Mouse (Mus musculus): ENCODE data around the gene Ifnk.

GRCm38 (mm10) chr4:35130411-35130948 is 21.4 kb upstream of the Ifnk start:
- TF ChIP-seq MEF2A (IDR thresholded peaks at IDR 0.05; ENCODE audit: extremely low read depth, insufficient replicate concordance, low read depth, low read length, poor library complexity, severe bottlenecking) (no peak), MAZ (IDR thresholded peaks at IDR 0.05; ENCODE audit: low read depth, low read length) (no peak), CHD2 (IDR thresholded peaks at IDR 0.05; ENCODE audit: low read length) (no peak)
